Mouse (Mus musculus) liver, adult 2 months (tissue): ENCODE measurements around the gene Syn3.

Experiments
- CTCF ChIP-seq: fragments of 200-500 bp; IDR thresholded peaks from 2 replicates; pipeline ENCODE4 v1.5.1; 2011; ENCODE audit warnings: low read depth, low read length, control low read depth
- POLR2A ChIP-seq: fragments of 200-500 bp; IDR thresholded peaks from 2 replicates; pipeline ENCODE4 v1.6.1; 2011; ENCODE audit warnings: low read length, control low read depth; ENCODE audit not compliant: insufficient read depth; ENCODE audit errors: extremely low read depth

GRCm38 (mm10) chr10:86302761-86303494 is 195.8 kb downstream of the Syn3 start:
- TF ChIP-seq POLR2A (no peak), CTCF (peak; percentile 91)
